Mouse (Mus musculus) kidney, postnatal 10 days (tissue): Measurements from ENCODE around the gene Unc119.

Source experiments
- DNase-seq: peaks from one replicate; pipeline ENCODE4 v3.0.0; 2021; ENCODE audit warnings: mixed read lengths

Gene Unc119

GRCm38 (mm10) chr11:78372610-78373009 lies 29.3 kb downstream of the Unc119 start:
- DNase-seq, result peak; percentile 82

- DNase-seq, result peak; percentile 55
Measured at GRCm38 (mm10) chr11:78374147-78374546, 30.9 kb downstream of the Unc119 start.

- peak; percentile 63 for DNase-seq
Measured at GRCm38 (mm10) chr11:78377549-78378159, 34.4 kb downstream of the Unc119 start.

- DNase-seq, result no peak
Measured at GRCm38 (mm10) chr11:78380351-78380750, 37.1 kb downstream of the Unc119 start.

GRCm38 (mm10) chr11:78380996-78381395 lies 37.7 kb downstream of the Unc119 start:
- no peak for DNase-seq

GRCm38 (mm10) chr11:78382286-78382685 lies 39.0 kb downstream of the Unc119 start:
- DNase-seq, result no peak

- no peak for DNase-seq
Measured at GRCm38 (mm10) chr11:78382701-78383100, 39.4 kb downstream of the Unc119 start.

GRCm38 (mm10) chr11:78385776-78386175 lies 42.5 kb downstream of the Unc119 start:
- no peak for DNase-seq

- no peak for DNase-seq
Measured at GRCm38 (mm10) chr11:78386508-78387043, 43.3 kb downstream of the Unc119 start, which contains the start of gene Foxn1. Gene Foxn1 (minus strand): TSS chr11:78386558.

- DNase-seq, result no peak
Measured at GRCm38 (mm10) chr11:78392728-78393127, 49.4 kb downstream of the Unc119 start.

GRCm38 (mm10) chr11:78396950-78397349 lies 53.7 kb downstream of the Unc119 start:
- peak; percentile 47 for DNase-seq

- DNase-seq, result peak; percentile 86
Measured at GRCm38 (mm10) chr11:78397397-78397796, 54.1 kb downstream of the Unc119 start.

GRCm38 (mm10) chr11:78398212-78398611 lies 54.9 kb downstream of the Unc119 start:
- DNase-seq, result no peak
